Mouse (Mus musculus) lung, postnatal 0 days (tissue): ENCODE results near the gene Tmem106a. TPM values are rescaled to one million over a fixed set of nuclear protein-coding genes. Genes with fewer than 3 reads are reported as not detected.
"Not testable (repeated sequence)": the region's sequence is repeated elsewhere in the genome, so short reads cannot be mapped to it uniquely, and the experiment has no call there.

Experiments used
- ATAC-seq: fragments of 200-750 bp; cut with Nextera tagmentation; 2 replicates; pipeline ENCODE4 v1.8.0; 2017; ENCODE audit warnings: moderate library complexity
- DNase-seq: peaks from one replicate; pipeline ENCODE4 v3.0.0-alpha.2; 2016; ENCODE audit warnings: low spot score
- H3K27ac ChIP-seq: fragments of 300-500 bp; sonication (generic); 2 replicates; pipeline ENCODE4 v1.5.1; 2014; ENCODE audit warnings: antibody characterized with exemption, mild to moderate bottlenecking, low read length, mixed read lengths
- H3K27me3 ChIP-seq: fragments of 300-500 bp; sonication (generic); replicated peaks from 2 replicates; pipeline ENCODE4 v1.6.1; 2014; ENCODE audit warnings: low read length, mixed read lengths; ENCODE audit not compliant: insufficient read depth
- H3K36me3 ChIP-seq: fragments of 300-500 bp; sonication (generic); 2 replicates; pipeline ENCODE4 v1.6.1; 2014; ENCODE audit warnings: low read length, mixed read lengths; ENCODE audit not compliant: insufficient read depth
- H3K4me1 ChIP-seq: fragments of 300-500 bp; sonication (generic); 2 replicates; pipeline ENCODE4 v1.6.1; 2014; ENCODE audit warnings: antibody characterized with exemption, low read depth, low read length, mixed read lengths; ENCODE audit not compliant: insufficient read depth
- H3K4me2 ChIP-seq: fragments of 300-500 bp; sonication (generic); replicated peaks from 2 replicates; pipeline ENCODE4 v1.6.1; 2014; ENCODE audit warnings: low read depth, mild to moderate bottlenecking, low read length, moderate library complexity, mixed read lengths
- H3K4me3 ChIP-seq: fragments of 300-500 bp; sonication (generic); 2 replicates; pipeline ENCODE4 v1.5.1; 2014; ENCODE audit warnings: low read depth, low read length
- H3K9ac ChIP-seq: fragments of 300-500 bp; sonication (generic); replicated peaks from 2 replicates; pipeline ENCODE4 v1.6.1; 2014; ENCODE audit warnings: low read depth, mild to moderate bottlenecking
- H3K9me3 ChIP-seq: fragments of 300-500 bp; sonication (generic); 2 replicates; pipeline ENCODE4 v1.6.1; 2016; ENCODE audit warnings: low read length, mixed read lengths
- CTCF ChIP-seq: IDR thresholded peaks from 2 replicates; pipeline ENCODE4 v1.5.1; 2016; ENCODE audit warnings: antibody characterized with exemption, mild to moderate bottlenecking
- EP300 ChIP-seq: IDR thresholded peaks from 2 replicates; pipeline ENCODE4 v1.6.1; 2016; ENCODE audit warnings: antibody characterized with exemption, mild to moderate bottlenecking, control low read depth
- WGBS: fragments of 180-500 bp; shearing (Covaris S2); extraction: QIAGEN DNeasy Blood & Tissue Kit; methylation state at CpG from one replicate; pipeline ENCODE4 v1.1.7; 2014; 5-methylcytosine and 5-hydroxymethylcytosine counted together
- polyA plus RNA-seq: library from polyadenylated mRNA; unstranded; fragments of >200 nt; fragmentation: Nextera tagmentation; extraction: Ambion mirVana; gene quantifications from 2 replicates; pipeline ENCODE4 v1.2.1, GENCODE M21; 2015

Gene Tmem106a
- polyA plus RNA-seq, 1 experiment from 2014 or later = 7.6 TPM

- no peak for DNase-seq
- Histone ChIP-seq H3K4me2 (no peak overlapping the region), H3K4me3 (no peak overlapping the region), H3K9me3 (no peaks in the 10 kb centered on the region), H3K36me3 (no peaks in the 10 kb centered on the region), H3K27me3 (no peaks in the 10 kb centered on the region), H3K27ac (no peak overlapping the region), H3K9ac (no peak overlapping the region), H3K4me1 (no peaks in the 10 kb centered on the region)
- TF ChIP-seq EP300 (no peak), CTCF (no peak)
- no peak for ATAC-seq
- WGBS = 77% methylated on average over 10 of the region's 10 CpGs
Measured at GRCm38 (mm10) chr11:101635660-101636059, 53.6 kb downstream of the Tmem106a start.

DNA sequence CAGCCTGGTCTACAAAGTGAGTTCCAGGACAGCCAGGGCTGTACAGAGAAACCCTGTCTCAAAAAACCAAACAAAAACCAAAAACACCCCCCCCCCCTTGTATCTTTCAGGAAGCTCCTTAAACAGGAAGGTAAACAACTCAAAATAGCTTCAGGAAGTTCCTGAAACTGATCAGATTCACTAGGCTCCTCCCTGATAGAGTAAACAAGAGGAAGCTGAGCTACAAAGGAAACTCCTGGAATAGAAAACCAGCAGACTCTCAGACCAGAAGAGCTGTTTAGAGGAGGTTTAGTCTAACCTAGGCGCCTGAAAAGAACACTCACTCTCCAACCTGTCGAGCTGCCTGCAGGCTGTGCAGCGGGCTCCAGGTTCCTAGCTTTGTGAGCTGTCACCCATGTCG, 57.7 kb downstream of the Tmem106a start:
- DNase-seq = no peak
- Histone ChIP-seq H3K4me2 (no peak overlapping the region), H3K27me3 (no peaks in the 10 kb centered on the region), H3K9ac (no peak overlapping the region), H3K36me3 (no peaks in the 10 kb centered on the region), H3K9me3 (no peaks in the 10 kb centered on the region), H3K27ac (no peak overlapping the region), H3K4me3 (no peak overlapping the region), H3K4me1 (no peaks in the 10 kb centered on the region)
- 82% methylated on average over 4 of the region's 4 CpGs for WGBS
- TF ChIP-seq CTCF (no peak), EP300 (no peak)
- ATAC-seq = no peak

DNA sequence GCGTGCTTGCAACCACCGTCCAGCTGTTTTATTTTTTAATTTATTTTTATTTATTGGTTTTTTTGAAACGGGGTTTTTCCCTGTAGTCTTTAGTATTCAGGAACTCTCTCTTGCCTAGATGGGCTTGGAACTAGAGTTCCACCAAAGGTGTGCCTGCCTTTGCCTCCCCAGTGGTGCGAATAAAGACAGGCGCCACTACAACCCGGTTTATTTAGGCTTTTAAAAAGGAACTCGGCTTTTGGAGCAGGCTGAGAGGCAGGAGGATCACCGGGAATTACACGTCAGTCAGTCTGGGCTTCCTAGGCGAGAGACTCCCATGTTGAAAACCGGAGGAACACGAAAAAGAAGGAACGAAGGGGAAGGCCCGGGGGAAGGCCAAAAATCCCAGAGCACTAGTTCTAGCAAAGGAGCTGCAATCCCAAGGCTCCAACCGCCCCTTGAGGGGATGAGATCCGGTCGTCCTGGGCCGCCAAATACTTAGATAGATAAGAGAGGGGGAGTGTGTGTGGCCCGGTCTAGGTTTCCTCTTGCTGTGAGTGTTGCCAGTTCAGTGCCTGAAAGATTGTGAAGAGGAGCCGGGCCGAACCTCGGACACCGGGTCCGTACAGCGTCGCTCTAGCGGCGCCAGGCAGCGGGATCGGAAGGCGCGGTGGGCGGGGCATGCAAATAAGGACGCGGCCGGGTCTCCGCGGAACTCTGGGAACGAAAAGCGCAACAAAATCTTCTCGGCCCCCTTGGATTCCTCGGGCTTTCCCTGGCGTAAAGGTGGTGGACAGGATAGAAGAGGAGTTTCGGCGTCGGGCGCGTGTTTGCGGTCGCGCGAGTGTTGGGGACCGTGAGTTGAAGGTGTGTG, 59.0 kb downstream of the Tmem106a start:
- WGBS = 5% methylated on average over 44 of the region's 53 CpGs
- H3K27me3 ChIP-seq, H3K9me3 ChIP-seq, H3K36me3 ChIP-seq, H3K4me1 ChIP-seq: not testable (repeated sequence)
- ATAC-seq (peak; percentile 71), DNase-seq (peak; percentile 73)
- H3K9ac ChIP-seq = 0 out of 2 replicates have a peak overlapping the region, but pooled peaks have one; percentile 43
- H3K4me3 ChIP-seq = peak overlapping the region; percentile 24; the same call in 1 of the 2 replicates
- H3K4me2 ChIP-seq = peak overlapping the region; percentile 38
- peak overlapping the region; percentile 72 for H3K27ac ChIP-seq

Other genes with a start within 250 kb of the Tmem106a start
- 0.07 TPM in 1 of 2 replicates, not detected in the other for gene G6pc, start 214.7 kb upstream of the Tmem106a start, polyA plus RNA-seq
- gene Aarsd1, start 164.6 kb upstream of the Tmem106a start, polyA plus RNA-seq = 26.5 and 27.0 TPM in 2 replicates
- gene Gm27029, start 157.4 kb upstream of the Tmem106a start, polyA plus RNA-seq = 2.6 and 2.9 TPM in 2 replicates
- gene Rundc1, start 157.2 kb upstream of the Tmem106a start, polyA plus RNA-seq = 14.3 and 15.5 TPM in 2 replicates
- gene Ptges3l, start 156.9 kb upstream of the Tmem106a start, polyA plus RNA-seq = 6.5 and 7.3 TPM in 2 replicates
- 221 and 251 TPM in 2 replicates for gene Rpl27, start 139.9 kb upstream of the Tmem106a start, polyA plus RNA-seq
- 48.1 and 50.6 TPM in 2 replicates for gene Ifi35, start 133.8 kb upstream of the Tmem106a start, polyA plus RNA-seq
- 7.5 and 9.4 TPM in 2 replicates for gene Rnd2, start 117.2 kb upstream of the Tmem106a start, polyA plus RNA-seq
- gene Vat1, start 116.0 kb upstream of the Tmem106a start, polyA plus RNA-seq = 76.4 and 88.1 TPM in 2 replicates
- gene Brca1, start 30.3 kb upstream of the Tmem106a start, polyA plus RNA-seq = 0.42 and 1.5 TPM in 2 replicates
- 57.2 and 58.7 TPM in 2 replicates for gene Nbr1, start 30.1 kb upstream of the Tmem106a start, polyA plus RNA-seq
- gene Gm11634, start 17.0 kb downstream of the Tmem106a start, polyA plus RNA-seq = not detected in 2 replicates
- gene Rdm1, start 45.0 kb downstream of the Tmem106a start, polyA plus RNA-seq = 20.1 and 34.1 TPM in 2 replicates
- gene Arl4d, start 83.3 kb downstream of the Tmem106a start, polyA plus RNA-seq = 25.2 and 33.1 TPM in 2 replicates
- gene Dhx8, start 150.7 kb downstream of the Tmem106a start, polyA plus RNA-seq = 16.4 and 20.3 TPM in 2 replicates
- 1.2 TPM in 2 replicates for gene Etv4, start 203.1 kb downstream of the Tmem106a start, polyA plus RNA-seq